Mouse (Mus musculus) urinary bladder, postnatal 0 days (tissue): ENCODE results near the gene Sgms2. TPM values are rescaled to one million over a fixed set of nuclear protein-coding genes. Genes with fewer than 3 reads are reported as not detected.

Experiments
- polyA plus RNA-seq: library from polyadenylated mRNA; unstranded; fragments of >200 nt; fragmentation: Nextera tagmentation; extraction: Ambion mirVana; gene quantifications from 2 replicates; pipeline ENCODE4 v1.2.1, GENCODE M21; 2015

The Sgms2 gene
- polyA plus RNA-seq = 4.4 and 4.5 TPM in 2 replicates

GRCm38 (mm10) chr3:131491361-131491925 is at the start of gene Sgms2:
Gene Sgms2, minus strand, starts transcription at chr3:131491411.

DNA sequence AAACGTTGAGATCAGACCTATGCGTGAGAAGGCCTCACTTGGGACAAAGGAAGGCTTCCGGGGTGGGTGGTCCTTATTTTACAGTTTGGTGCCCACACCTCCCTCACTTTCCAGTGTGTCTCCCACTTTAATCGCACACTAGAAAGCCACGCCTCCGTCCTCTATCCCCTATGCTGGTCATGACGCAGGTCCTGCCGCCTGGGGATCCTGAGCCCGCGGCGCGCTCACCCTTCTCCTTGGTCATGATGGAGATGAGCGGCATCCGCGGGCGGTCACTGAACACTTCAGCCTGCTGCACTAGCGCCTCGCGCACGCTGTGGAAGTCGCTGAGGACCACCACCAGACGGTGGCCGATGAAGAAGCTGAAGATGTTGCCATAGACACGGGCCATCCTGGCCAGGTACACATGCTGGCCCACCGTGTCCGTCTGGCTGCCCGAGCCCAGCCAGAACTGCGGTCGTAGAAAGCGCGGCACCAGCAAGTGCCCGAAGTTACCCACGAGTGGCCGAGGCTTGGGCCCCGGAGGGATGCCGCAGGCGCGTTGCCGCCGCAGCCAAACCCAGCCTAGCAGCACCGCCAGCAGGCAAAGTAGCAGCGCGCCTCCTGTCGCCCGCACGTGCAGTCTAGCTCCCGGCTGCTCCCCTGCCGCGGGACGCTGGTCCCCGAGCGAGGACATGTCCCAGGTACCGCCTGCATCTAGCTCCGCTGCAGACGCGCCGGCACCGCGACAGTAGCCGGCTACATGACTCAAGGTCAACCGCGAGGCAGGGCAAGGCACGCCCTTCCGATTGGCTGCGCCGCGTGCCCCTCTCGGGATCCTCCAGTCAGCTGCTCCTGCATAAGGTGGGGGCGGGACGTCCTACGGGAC is 188.5 kb downstream of the Sgms2 start, which contains the start of gene Cyp2u1:
Gene Cyp2u1, minus strand, starts transcription at position 776 of the 868 bp plus-strand sequence.

DNA sequence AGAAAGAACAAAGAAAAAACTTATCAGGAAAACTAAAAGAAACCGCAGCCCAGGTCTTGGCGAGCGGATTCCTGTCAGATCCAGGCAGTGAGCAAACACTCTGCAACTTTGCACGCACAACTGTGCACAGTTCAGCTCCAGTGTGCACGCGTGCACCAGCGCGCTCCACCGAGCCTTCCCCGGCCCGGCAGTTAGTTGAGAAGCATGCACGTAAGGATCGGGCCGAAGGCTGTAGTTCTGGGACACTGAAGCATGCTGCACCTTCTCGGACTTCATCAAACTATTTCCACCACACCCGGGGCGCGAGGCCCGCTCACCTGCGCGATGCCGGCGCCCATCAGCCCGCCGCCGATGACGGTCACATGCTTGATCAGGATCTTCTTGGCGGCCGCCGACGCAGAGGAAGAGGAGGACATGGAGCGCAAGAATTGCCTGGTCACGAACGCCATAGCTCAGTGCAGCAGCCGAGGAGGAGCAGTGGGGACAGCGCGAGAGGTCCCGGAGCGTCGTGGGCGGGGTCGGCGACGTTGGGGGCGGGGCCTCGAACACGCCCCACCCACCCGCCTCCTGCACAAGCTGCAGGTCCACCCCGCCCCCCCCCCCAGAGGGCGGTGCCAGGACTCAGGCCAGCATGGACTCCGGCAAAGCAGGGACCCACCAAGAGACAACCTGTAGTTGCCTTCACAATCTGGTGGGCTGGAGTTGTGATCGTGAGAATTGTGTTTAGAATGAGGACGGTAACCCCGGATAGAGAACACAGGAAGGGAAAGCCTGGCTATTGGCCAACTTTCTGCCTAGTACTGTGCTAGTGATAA is 219.4 kb downstream of the Sgms2 start, which contains the start of gene Hadh:
Gene Hadh, minus strand, starts transcription at position 543 of the 815 bp plus-strand sequence.

Other genes with a start within 250 kb of the Sgms2 start
- gene Hadh, start 219.3 kb downstream of the Sgms2 start, polyA plus RNA-seq = 54.8 and 58.0 TPM in 2 replicates
- 0.39 and 0.72 TPM in 2 replicates for gene Cyp2u1, start 188.2 kb downstream of the Sgms2 start, polyA plus RNA-seq
- 42.6 and 50.8 TPM in 2 replicates for gene Papss1, start 73.4 kb upstream of the Sgms2 start, polyA plus RNA-seq